Mouse (Mus musculus) cerebellum, adult 2 months (tissue): ENCODE measurements at regions not wholly inside any gene's neighbourhood (a gene's known extent, or its start where the extent isn't known, plus 50 kb on each side); places are given as distances from the start of the nearest gene placed in this dataset.

ENCODE experiments used
- CTCF ChIP-seq: fragments of 200-500 bp; IDR thresholded peaks from 2 replicates; pipeline ENCODE4 v1.5.1; 2011; ENCODE audit warnings: low read depth, mild to moderate bottlenecking, control low read depth, low read length, moderate library complexity, borderline replicate concordance; ENCODE audit not compliant: insufficient read depth
- POLR2A ChIP-seq: fragments of 200-500 bp; IDR thresholded peaks from 2 replicates; pipeline ENCODE4 v1.6.1; 2011; ENCODE audit warnings: low read length, control low read depth, borderline replicate concordance; ENCODE audit not compliant: insufficient read depth

GRCm38 (mm10) chr1:41815021-41815420 is 880.5 kb upstream of the Pou3f3 start:
- TF ChIP-seq CTCF (no peak), POLR2A (no peak)
